Mouse (Mus musculus) frontal cortex, adult (tissue): Measurements from ENCODE around the gene Ripk3.
"Not testable (repeated sequence)": the region's sequence is repeated elsewhere in the genome, so short reads cannot be mapped to it uniquely, and the experiment has no call there.

Experiments used
- ATAC-seq: cut with Nextera tagmentation; 2 replicates; pipeline ENCODE4 v1.9.2; 2017; ENCODE audit warnings: mild to moderate bottlenecking, moderate library complexity, mixed read lengths; ENCODE audit not compliant: low TSS enrichment

The Ripk3 gene

GRCm38 (mm10) chr14:55761163-55761562 lies 27.5 kb downstream of the Ripk3 start, which contains the start of gene Ltb4r2:
Ltb4r2 (plus strand) TSS chr14:55761428.
- ATAC-seq, result no peak

- ATAC-seq, result not testable (repeated sequence)
These were observed 28.5 kb downstream of the Ripk3 start for GRCm38 (mm10) chr14:55760156-55760555.

GRCm38 (mm10) chr14:55758363-55758784 lies 30.3 kb downstream of the Ripk3 start, which contains the start of gene Cideb:
Cideb (minus strand) TSS chr14:55758458.
- ATAC-seq, result peak; percentile 64

GRCm38 (mm10) chr14:55757566-55757965 lies 31.1 kb downstream of the Ripk3 start:
- ATAC-seq, result no peak

DNA sequence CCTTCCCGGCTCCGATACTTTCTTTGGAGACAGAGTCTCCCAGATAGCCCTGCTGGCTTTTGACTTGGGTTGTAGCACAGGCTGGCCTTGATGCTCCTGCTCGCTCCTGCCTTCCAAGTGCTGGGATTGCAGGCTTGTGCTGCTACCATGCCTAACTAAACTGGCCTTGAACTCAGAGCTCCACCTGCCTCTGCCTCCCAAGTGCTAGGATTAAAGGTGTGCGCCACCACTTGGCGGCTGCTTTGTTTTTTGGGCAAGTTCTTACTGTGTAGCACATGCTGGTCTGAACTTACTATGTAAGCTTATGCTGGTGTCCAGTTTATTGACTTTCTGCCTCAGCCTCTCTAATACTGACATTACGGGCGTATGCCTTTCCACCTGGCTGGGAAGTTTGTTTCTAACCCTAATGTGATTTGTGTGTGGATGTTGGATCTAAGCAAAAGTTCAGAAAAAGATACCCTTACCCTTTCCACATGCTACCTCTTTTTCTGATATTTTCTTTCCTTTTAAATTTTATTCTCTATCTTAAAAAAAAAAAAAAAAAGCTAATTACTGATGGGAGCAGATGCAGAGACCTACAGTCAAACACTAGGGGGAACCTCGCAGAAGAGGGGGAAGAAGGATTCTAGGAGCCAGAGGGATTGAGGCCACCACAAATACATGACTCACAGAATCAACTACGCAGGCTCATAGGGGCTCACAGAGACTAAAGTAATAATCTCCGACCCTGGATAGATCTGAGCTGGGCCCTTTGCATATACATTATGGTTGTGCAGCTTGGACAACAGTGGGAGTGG lies 41.4 kb downstream of the Ripk3 start:
- ATAC-seq, result no peak

DNA sequence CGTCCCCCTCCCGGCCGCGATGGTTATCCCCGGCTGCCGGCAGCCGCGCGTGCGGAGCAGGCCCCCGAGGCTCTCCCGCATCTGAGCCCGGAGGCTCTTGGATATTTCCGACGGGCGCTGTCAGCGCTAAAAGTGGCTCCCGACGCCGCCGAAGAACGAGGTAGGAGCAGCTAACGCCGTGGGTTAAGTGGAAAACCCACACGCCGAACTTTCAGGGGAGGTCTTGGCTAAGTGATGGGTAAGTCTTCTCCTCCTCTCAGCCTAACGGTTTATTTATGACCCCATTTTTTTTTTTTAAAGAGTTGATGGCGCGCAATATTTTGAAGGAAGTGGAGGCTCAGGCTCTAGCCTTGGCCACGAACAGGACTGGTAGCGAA lies 42.8 kb downstream of the Ripk3 start:
- no peak; the same call in 1 of the 2 replicates for ATAC-seq

GRCm38 (mm10) chr14:55745180-55745860 lies 43.3 kb downstream of the Ripk3 start, which contains the start of the genes Dhrs1 and Nop9:
Dhrs1 (minus strand) TSS chr14:55745690.
Nop9 (plus strand) TSS chr14:55745693.
- ATAC-seq, result peak; percentile 72

- peak; percentile 66 for ATAC-seq
These were observed 45.0 kb downstream of the Ripk3 start for GRCm38 (mm10) chr14:55743711-55744110.

DNA sequence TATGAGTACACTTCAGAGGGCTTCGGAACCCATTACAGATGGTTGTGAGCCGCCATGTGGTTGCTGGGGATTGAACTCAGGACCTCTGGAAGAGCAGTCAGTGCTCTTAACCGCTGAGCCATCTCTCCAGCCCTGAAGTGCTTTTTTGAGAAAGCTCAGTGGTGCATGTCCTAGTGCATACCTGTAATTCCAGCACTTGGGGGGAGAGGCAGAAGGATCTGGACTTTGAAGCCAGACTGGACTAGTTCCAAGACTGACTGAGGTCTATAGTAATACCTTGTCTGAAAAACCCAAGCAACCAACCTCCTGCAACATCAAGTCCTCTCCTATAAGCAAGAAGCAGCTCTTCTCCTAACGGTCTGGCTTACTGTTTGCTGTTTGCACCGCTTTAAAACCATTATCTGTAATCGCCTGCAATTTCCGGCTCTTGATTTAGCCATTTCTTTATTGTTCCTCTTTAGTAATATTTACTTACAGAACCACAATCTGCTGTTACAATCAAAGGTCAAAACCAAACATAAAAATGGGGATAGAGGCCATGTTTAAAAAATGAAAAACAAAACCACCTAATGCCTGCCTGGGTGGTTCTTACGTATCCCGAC lies 51.5 kb downstream of the Ripk3 start:
- ATAC-seq, result no peak

- no peak for ATAC-seq
These were observed 52.9 kb downstream of the Ripk3 start for GRCm38 (mm10) chr14:55735758-55736157.

- no peak for ATAC-seq
These were observed 53.3 kb downstream of the Ripk3 start for GRCm38 (mm10) chr14:55735334-55735733.
